ENCODE assay signal across 21 mouse cellular contexts in the genomic region with DNA sequence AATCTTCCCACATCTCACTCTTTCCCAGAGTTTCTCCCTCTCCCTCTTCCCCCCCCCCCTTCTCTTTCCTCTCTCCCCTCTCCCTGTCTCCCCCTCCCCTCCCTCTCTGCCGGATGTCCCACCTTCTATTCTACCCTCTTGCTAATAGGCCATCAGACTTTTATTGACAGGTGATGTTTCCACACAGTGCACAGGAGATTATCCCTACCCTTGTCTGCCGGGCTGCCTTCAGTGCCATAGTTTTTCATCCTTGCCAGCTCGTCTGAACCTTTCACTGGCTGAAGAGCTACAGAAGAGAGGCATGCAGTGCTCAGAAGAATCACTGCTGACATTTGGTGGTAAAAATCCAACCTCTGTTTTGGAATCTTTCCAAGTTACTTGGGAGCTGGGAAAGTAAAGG. TPM values are rescaled to one million over a fixed set of nuclear protein-coding genes. Genes with fewer than 3 reads are reported as not detected.
A peak's percentile ranks its signal among the peaks of the same experiment; 100 is the strongest.
DNase-seq lines count a peak whose midpoint lies in the region; ATAC-seq and TF ChIP-seq lines count a peak whose summit lies in the region.
"Had no signal": no experiment of that assay in that cellular context is flagged by ENCODE, and none has a peak within 500 bp of the region (broad histone marks: within the 10 kb centered on the region; RNA-seq: fewer than 3 reads in every experiment).

No protein-coding gene starts in this region.

- no peaks in the 10 kb centered on the region for H3K36me3 ChIP-seq in kidney, postnatal 0 days (ENCODE audit: insufficient read depth, low read length)
- H3K36me3 ChIP-seq in hindbrain, embryonic 14.5 days (replicated peaks; ENCODE audit: control insufficient read depth, insufficient read depth), result no peaks in the 10 kb centered on the region
- H3K36me3 ChIP-seq: embryonic facial prominence, embryonic 10.5 days; heart, embryonic 15.5 days had no signal

- H3K9ac ChIP-seq in kidney, postnatal 0 days (ENCODE audit: low read depth, low read length), result no peak overlapping the region
- H3K9ac ChIP-seq in hindbrain, embryonic 14.5 days, result no peak overlapping the region
- H3K9ac ChIP-seq: forebrain, embryonic 13.5 days; forebrain, postnatal 0 days; heart, embryonic 15.5 days had no signal

- no peak for ATAC-seq in kidney, postnatal 0 days (replicated peaks; ENCODE audit: low FRiP score, low read depth)
- no peak for ATAC-seq in hindbrain, embryonic 14.5 days (ENCODE audit: low FRiP score)
- ATAC-seq: forebrain, embryonic 13.5 days; forebrain, postnatal 0 days; hindbrain, embryonic 16.5 days; inflammation-experienced regulatory T-cells, adult 6 months had no signal

- no peaks in the 10 kb centered on the region for H3K27me3 ChIP-seq in kidney, postnatal 0 days (ENCODE audit: insufficient read depth, low read length)
- no peaks in the 10 kb centered on the region for H3K27me3 ChIP-seq in hindbrain, embryonic 14.5 days (ENCODE audit: control insufficient read depth, insufficient read depth, low read length)
- H3K27me3 ChIP-seq: forebrain, embryonic 13.5 days; heart, embryonic 15.5 days had no signal

- WGBS in kidney, postnatal 0 days, result 30% methylated on average over 3 of the region's 3 CpGs
- 48% methylated on average over 3 of the region's 3 CpGs for WGBS in hindbrain, embryonic 14.5 days

- H3K4me1 ChIP-seq in kidney, postnatal 0 days (replicated peaks; ENCODE audit: insufficient read depth, low read length), result peaks cover 3% of the 10 kb centered on the region; the same call in 1 of the 2 replicates
- H3K4me1 ChIP-seq in hindbrain, embryonic 14.5 days (replicated peaks; ENCODE audit: control insufficient read depth, insufficient read depth, low read length), result no peaks in the 10 kb centered on the region

- no peak overlapping the region for H3K4me2 ChIP-seq in kidney, postnatal 0 days (ENCODE audit: low read length)
- H3K4me2 ChIP-seq in hindbrain, embryonic 14.5 days (replicated peaks), result no peak overlapping the region
- H3K4me2 ChIP-seq: forebrain, embryonic 13.5 days; heart, embryonic 11.5 days; heart, embryonic 15.5 days had no signal

- no peak for TF ChIP-seq CTCF in kidney, postnatal 0 days (IDR thresholded peaks at IDR 0.05; ENCODE audit: low read depth)

- 0 out of 2 replicates have a peak overlapping the region, but pooled peaks have one; percentile 19 for H3K27ac ChIP-seq in kidney, postnatal 0 days
- no peak overlapping the region for H3K27ac ChIP-seq in hindbrain, embryonic 14.5 days
- H3K27ac ChIP-seq: embryonic facial prominence, embryonic 10.5 days; forebrain, embryonic 13.5 days; heart, adult 2 months; heart, embryonic 15.5 days had no signal

- no peaks in the 10 kb centered on the region for H3K9me3 ChIP-seq in kidney, postnatal 0 days (replicated peaks; ENCODE audit: low read length)
- no peaks in the 10 kb centered on the region for H3K9me3 ChIP-seq in hindbrain, embryonic 14.5 days (ENCODE audit: control insufficient read depth, low read length)
- H3K9me3 ChIP-seq: embryonic facial prominence, embryonic 10.5 days; forebrain, embryonic 13.5 days; heart, embryonic 15.5 days had no signal

- no peak overlapping the region for H3K4me3 ChIP-seq in kidney, postnatal 0 days (replicated peaks; ENCODE audit: low read depth, low read length)
- no peak overlapping the region for H3K4me3 ChIP-seq in hindbrain, embryonic 14.5 days (replicated peaks; ENCODE audit: low read length)
- H3K4me3 ChIP-seq: embryonic facial prominence, embryonic 10.5 days; forebrain, embryonic 13.5 days; heart, adult 2 months; heart, embryonic 15.5 days had no signal

- DNase-seq in kidney, postnatal 0 days (ENCODE audit: low spot score), result no peak
- no peak for DNase-seq in kidney, adult 11 months
- peak; percentile 53 for DNase-seq in NIH3T3 (ENCODE audit: low read depth)
- peak; percentile 38 for DNase-seq in retina, embryonic 14.5 days (ENCODE audit: low spot score)
- DNase-seq in B cell, adult 2 months, result no peak
- no peak for DNase-seq in thymus, postnatal 36 days
- DNase-seq in hindbrain, embryonic 14.5 days (ENCODE audit: low spot score), result no peak
- DNase-seq: adrenal gland, postnatal 14 days; cerebellum, adult 11-12 months; cerebellum, adult 9-11 months; forebrain, postnatal 0 days; gastrocnemius, postnatal 14 days; heart, adult 2 months; heart, postnatal 14 days had no signal

RNA-seq across cellular contexts. Expression of a gene that starts 15.5 kb away (rescaled TPM):
- 2.6 and 2.9 TPM in 2 replicates for polyA plus RNA-seq in kidney, postnatal 0 days (2015; fragmentation: Nextera tagmentation; extraction: Ambion mirVana)
- polyA plus RNA-seq in hindbrain, embryonic 14.5 days (2014; fragmentation: Nextera tagmentation; extraction: Ambion mirVana), result 0.04 TPM in 1 of 2 replicates, not detected in the other
- polyA plus RNA-seq: embryonic facial prominence, embryonic 10.5 days; forebrain, embryonic 13.5 days; forebrain, postnatal 0 days; gonadal fat pad, adult 2 months; heart, adult 2 months; heart, embryonic 11.5 days; heart, embryonic 15.5 days; hindbrain, embryonic 16.5 days; inflammation-experienced regulatory T-cells, adult 6 months had no signal

RNA-seq across cellular contexts. Expression of a gene that starts 41.1 kb away (rescaled TPM):
- polyA plus RNA-seq in kidney, postnatal 0 days (2015; fragmentation: Nextera tagmentation; extraction: Ambion mirVana), result 210 and 211 TPM in 2 replicates
- polyA plus RNA-seq in hindbrain, embryonic 14.5 days (2014; fragmentation: Nextera tagmentation; extraction: Ambion mirVana), result 192 and 227 TPM in 2 replicates

Comparison
In these comparisons a context has a peak if more than half of its experiments do, and no peak if none do; other contexts are left out.
1. DNase-seq: peak in NIH3T3 (single experiment) and retina, embryonic 14.5 days (single experiment); none in kidney, postnatal 0 days (single experiment), kidney, adult 11 months (single experiment), B cell, adult 2 months (0 of 2), thymus, postnatal 36 days (0 of 2) and hindbrain, embryonic 14.5 days (single experiment).